Mouse (Mus musculus) left cerebral cortex, postnatal 36 days (tissue): Measurements from ENCODE around the gene Ttc23. TPM values are rescaled to one million over a fixed set of nuclear protein-coding genes. Genes with fewer than 3 reads are reported as not detected.

Source experiments
- DNase-seq, 2 experiments: peaks; one replicate each; pipeline ENCODE4 v3.0.0; 2021 to 2022; ENCODE audit warnings: low spot score in 2 of 2, mixed read lengths in 1 of 2
- intact Hi-C: fragments of 180-260 bp; cut with DNase I; formaldehyde crosslinking; loops from one replicate; pipeline ENCODE4 v1.15.1; 2025
- total RNA-seq, 2 experiments: library from RNA; stranded (reverse); gene quantifications; 2 replicates each; pipeline ENCODE4 v1.2.3; 2021

Gene Ttc23
- 1 to 10 TPM; 5.8 to 7.0 TPM for total RNA-seq

GRCm38 (mm10) chr7:67647277-67647676 lies at the start of gene Ttc23:
Gene Ttc23 (plus strand): TSS chr7:67647410.
- no peak for DNase-seq
- intact Hi-C loops = no loop called here

GRCm38 (mm10) chr7:67598050-67598449 lies 49.2 kb upstream of the Ttc23 start:
- intact Hi-C loops = no loop called here
- peak; percentile 65 to 72 for DNase-seq

- DNase-seq = no peak
- intact Hi-C loops = no loop called here
Measured at GRCm38 (mm10) chr7:67605114-67605513, 42.1 kb upstream of the Ttc23 start.

- DNase-seq = no peak
- intact Hi-C loops = no loop called here
Measured at GRCm38 (mm10) chr7:67606250-67606649, 41.0 kb upstream of the Ttc23 start.

GRCm38 (mm10) chr7:67607669-67608347 lies 39.4 kb upstream of the Ttc23 start:
- DNase-seq = no peak
- intact Hi-C loops = no loop called here

GRCm38 (mm10) chr7:67608348-67609024 lies 38.7 kb upstream of the Ttc23 start:
- intact Hi-C loops = no loop called here

GRCm38 (mm10) chr7:67613795-67614463 lies 33.3 kb upstream of the Ttc23 start:
- intact Hi-C loops = no loop called here
- DNase-seq = no peak

More at GRCm38 (mm10) chr7:67608348-67609024, 38.7 kb upstream of the Ttc23 start:
- DNase-seq = no peak

GRCm38 (mm10) chr7:67614464-67614861 lies 32.7 kb upstream of the Ttc23 start:
- intact Hi-C loops = no loop called here
- DNase-seq = no peak

GRCm38 (mm10) chr7:67616890-67617289 lies 30.3 kb upstream of the Ttc23 start:
- no peak for DNase-seq
- intact Hi-C loops = no loop called here

- intact Hi-C loops = no loop called here
Measured at GRCm38 (mm10) chr7:67617646-67618045, 29.6 kb upstream of the Ttc23 start.

GRCm38 (mm10) chr7:67618316-67618715 lies 28.9 kb upstream of the Ttc23 start:
- no peak for DNase-seq

More at GRCm38 (mm10) chr7:67617646-67618045, 29.6 kb upstream of the Ttc23 start:
- DNase-seq = no peak

GRCm38 (mm10) chr7:67619836-67620235 lies 27.4 kb upstream of the Ttc23 start:
- DNase-seq = no peak
- intact Hi-C loops = loop anchor here (5.0 kb wide), 1 partner anchor 73 kb away; no protein-coding TSS in a partner anchor

More at GRCm38 (mm10) chr7:67618316-67618715, 28.9 kb upstream of the Ttc23 start:
- intact Hi-C loops = no loop called here

- no peak for DNase-seq
- intact Hi-C loops = loop anchor here (5.0 kb wide), 1 partner anchor 75 kb away; no protein-coding TSS in a partner anchor
Measured at GRCm38 (mm10) chr7:67622151-67622550, 25.1 kb upstream of the Ttc23 start.

- DNase-seq = no peak
- intact Hi-C loops = no loop called here
Measured at GRCm38 (mm10) chr7:67626671-67627070, 20.5 kb upstream of the Ttc23 start.

- intact Hi-C loops = loop anchor here (2.0 to 5.0 kb wide), 2 partner anchors 387 to 412 kb away; no protein-coding TSS in a partner anchor
- no peak for DNase-seq
Measured at GRCm38 (mm10) chr7:67629681-67630080, 17.5 kb upstream of the Ttc23 start.

- DNase-seq = peak; percentile 69 to 71
- intact Hi-C loops = loop anchor here (2.0 to 5.0 kb wide), 2 partner anchors 388 to 414 kb away; no protein-coding TSS in a partner anchor
Measured at GRCm38 (mm10) chr7:67630817-67631216, 16.4 kb upstream of the Ttc23 start.

GRCm38 (mm10) chr7:67632380-67632779 lies 14.8 kb upstream of the Ttc23 start:
- intact Hi-C loops = loop anchor here (5.0 kb wide), 1 partner anchor 415 kb away; no protein-coding TSS in a partner anchor
- DNase-seq = no peak

- DNase-seq = no peak
- intact Hi-C loops = loop anchor here (5.0 kb wide), 1 partner anchor 417 kb away; no protein-coding TSS in a partner anchor
Measured at GRCm38 (mm10) chr7:67634210-67634609, 13.0 kb upstream of the Ttc23 start.

- intact Hi-C loops = no loop called here
- no peak for DNase-seq
Measured at GRCm38 (mm10) chr7:67636161-67636560, 11.0 kb upstream of the Ttc23 start.

- intact Hi-C loops = no loop called here
- DNase-seq = no peak
Measured at GRCm38 (mm10) chr7:67639006-67639405, 8.2 kb upstream of the Ttc23 start.
